Mouse (Mus musculus) cerebellum, adult 11 months (tissue): Measurements from ENCODE around the gene Tns4.

Experiments
- DNase-seq: peaks from one replicate; pipeline ENCODE4 v3.0.0; 2022

Gene Tns4

GRCm38 (mm10) chr11:99117907-99118306 lies 28.8 kb upstream of the Tns4 start:
- DNase-seq, result no peak

- no peak for DNase-seq
Measured at GRCm38 (mm10) chr11:99115940-99116339, 26.8 kb upstream of the Tns4 start.

GRCm38 (mm10) chr11:99113111-99113510 lies 24.0 kb upstream of the Tns4 start:
- no peak for DNase-seq

DNA sequence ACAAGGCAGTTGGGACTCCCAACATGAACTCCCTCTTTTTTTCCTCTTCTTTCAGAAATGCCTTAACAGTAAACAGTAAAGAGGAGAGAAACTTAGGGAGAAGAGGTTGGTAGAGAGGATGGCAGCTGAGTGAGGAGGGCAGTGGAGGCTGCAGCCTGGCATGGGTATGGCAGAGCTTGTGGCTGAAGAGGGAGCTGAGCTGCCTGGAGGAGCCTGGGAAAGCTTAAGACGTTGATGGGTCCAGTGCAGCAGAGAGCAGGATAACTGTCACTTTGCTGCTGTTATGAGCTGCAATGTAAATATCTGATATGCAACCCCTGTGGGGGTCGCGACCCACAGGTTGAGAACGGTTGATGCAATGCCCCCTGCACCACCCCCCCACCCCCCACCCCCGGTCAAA lies 23.6 kb upstream of the Tns4 start:
- no peak for DNase-seq

DNA sequence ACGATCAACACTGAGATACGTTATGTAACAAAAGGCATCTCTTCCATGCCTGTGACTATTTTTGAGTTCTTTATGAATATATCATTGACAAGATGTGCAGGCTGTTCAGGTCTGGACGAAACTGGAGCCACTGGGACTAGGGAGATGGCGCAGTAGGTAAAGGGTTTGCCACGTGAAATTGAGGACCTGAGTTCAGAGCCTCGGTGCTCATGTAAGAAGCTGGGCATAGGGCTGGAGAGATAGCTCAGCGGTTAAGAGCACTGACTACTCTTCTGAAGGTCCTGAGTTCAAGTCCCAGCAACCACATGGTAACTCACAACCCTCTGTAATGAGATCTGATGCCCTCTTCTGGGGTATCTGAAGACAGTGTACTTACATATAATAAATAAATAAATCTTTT lies 22.5 kb upstream of the Tns4 start:
- DNase-seq, result no peak

DNA sequence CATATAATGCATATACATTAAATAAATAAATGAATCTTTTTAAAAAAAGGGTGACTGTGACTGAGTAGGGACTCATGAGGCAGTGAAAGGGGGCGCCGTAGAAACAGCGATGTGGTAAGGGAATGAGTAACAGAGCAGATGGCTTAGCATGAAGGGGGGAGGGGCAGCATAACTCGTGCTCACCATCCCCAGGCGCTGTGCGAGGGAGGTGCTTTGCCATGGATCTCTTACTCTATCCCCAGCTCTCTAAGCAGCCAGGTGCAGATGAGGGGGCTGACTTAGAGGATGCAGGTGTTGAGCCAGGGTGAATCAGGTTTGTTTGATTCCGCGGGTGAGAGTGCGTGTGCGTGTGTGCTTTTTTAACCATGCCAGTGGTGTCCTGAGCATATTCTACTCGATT lies 22.0 kb upstream of the Tns4 start:
- DNase-seq, result no peak

DNA sequence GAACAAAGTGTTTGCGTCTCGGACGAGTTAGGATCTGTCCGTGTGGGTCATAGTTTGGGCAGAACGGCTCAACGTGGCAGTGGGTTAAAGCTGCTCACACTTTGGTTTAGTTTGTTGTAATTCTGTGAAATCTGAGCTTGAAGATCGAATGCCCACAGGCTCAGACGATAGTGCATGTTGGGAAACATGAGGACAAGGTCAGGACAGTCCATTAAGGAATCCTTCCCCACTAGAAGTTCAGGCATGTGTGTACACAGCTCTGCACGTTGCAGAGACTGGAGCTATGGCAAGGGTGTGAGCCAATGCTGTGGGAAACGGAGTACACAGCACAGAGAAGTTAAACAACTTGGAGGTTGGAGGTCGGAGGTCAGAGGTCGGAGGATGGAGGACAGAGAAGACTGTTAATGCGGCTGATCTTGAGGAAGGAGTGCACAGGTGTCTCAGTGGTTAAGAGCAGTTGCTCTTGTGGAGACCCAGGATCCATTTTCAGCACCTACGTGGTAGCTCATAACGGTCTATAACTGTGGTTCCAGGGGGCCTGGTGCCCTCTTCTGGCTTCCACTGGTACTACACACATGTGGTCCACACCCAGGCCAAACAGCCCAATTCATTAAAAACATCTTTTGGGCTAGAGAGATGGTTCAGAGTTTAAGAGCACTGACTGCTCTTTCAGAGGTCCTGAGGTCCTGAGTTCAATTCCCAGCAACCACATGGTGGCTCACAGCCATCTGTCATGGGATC lies 21.4 kb upstream of the Tns4 start:
- no peak for DNase-seq

DNA sequence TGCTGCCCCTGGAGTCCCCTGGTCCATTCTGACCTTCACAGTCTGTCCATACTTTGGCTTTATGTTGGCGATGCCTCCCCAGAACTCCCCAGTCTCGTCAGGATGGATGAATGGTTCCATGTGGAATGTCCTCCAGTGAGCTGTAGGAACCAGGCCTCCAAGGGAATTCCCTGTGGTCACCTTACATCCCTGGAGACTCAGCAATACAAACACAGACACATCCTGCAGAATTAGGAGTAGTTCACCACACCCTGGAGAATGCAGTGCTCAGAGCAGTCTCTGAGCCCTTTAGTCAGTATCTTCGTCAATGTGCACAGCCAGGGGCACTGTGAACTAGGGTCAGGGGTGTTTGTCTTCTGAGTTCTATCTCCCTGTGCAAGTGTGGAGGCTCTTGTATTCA lies 19.2 kb upstream of the Tns4 start:
- DNase-seq, result no peak

- DNase-seq, result no peak
Measured at GRCm38 (mm10) chr11:99105981-99106726, 17.0 kb upstream of the Tns4 start.

DNA sequence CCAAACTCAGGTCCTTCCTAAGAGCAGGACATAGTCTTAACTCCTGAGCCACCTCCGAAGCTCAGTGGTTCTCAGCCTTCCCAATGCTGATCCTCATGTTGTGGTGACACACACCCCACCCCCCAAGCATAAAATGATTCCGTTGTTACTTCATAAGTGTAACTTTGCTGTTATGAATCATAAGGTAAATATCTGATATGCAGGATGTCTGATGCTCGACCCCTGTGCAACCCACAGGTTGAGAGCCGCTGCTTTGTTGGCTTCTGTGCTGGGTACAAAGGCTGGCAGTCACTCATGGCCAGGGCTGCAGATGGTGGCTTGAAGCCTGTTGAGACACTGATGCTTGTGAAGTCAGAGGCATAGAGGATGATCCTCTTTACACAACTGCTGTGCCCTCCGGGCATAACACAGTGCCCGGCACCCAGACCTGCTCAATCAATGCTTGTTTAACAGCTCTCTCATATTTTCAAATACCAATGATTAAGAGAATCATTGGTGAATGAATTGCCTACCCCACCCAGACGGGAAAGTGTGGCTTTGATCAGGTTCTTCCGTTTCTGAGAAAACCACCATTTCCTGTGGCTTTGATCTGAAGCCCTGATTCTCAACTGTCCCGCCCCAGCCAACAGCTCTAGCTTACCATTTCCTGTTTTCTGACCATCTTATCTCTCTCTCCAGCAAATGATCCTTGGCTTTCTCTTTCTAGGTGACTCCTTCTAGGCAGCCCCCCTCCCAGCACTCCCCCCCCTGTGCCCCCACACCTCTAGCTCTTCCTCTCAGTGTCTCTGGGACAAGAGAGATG lies 15.7 kb upstream of the Tns4 start:
- no peak for DNase-seq

- DNase-seq, result no peak
Measured at GRCm38 (mm10) chr11:99102575-99103270, 13.6 kb upstream of the Tns4 start.

GRCm38 (mm10) chr11:99101693-99102092 lies 12.6 kb upstream of the Tns4 start:
- DNase-seq, result no peak

- no peak for DNase-seq
Measured at GRCm38 (mm10) chr11:99100215-99100614, 11.1 kb upstream of the Tns4 start.

- DNase-seq, result no peak
Measured at GRCm38 (mm10) chr11:99099516-99099915, 10.4 kb upstream of the Tns4 start.

DNA sequence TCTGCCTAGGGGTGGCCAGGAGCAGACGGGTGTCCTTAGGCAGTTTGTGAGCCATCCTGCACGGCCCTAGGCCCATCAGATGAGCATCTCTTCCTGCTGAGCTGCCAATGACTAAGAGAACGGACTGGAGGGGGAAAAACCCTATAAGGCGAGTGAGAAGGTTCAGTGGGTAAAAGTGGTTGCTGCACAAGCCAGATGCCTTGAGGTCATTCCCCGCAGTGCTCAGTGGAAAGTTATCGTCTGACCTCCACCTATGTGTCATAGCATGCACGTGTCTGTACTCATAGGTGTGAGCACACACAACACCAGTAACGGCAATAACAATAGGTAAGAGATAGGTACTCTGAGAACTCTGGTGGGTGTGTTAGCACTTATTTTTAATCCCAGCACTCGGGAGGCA lies 9.8 kb upstream of the Tns4 start:
- no peak for DNase-seq

- no peak for DNase-seq
Measured at GRCm38 (mm10) chr11:99096996-99097774, 8.1 kb upstream of the Tns4 start.

DNA sequence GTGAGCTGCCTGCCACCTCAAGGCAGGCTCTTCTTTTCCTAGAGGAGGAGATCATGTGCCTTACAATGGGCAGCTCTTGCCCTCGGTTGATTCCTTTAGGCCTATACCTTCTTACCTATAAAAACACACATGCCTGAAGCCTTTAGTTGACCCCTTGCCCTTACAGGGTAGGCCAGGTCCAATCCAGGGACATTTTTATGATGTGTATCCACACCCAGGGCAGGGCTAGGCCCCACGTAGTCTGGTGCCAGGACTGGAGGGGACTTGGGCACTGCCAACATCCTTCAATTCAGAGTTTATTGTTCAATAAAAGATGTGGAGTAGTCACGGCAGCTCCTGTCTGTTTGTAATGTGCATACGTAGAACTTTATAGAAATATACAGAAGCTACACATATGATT lies 7.3 kb upstream of the Tns4 start:
- DNase-seq, result no peak

DNA sequence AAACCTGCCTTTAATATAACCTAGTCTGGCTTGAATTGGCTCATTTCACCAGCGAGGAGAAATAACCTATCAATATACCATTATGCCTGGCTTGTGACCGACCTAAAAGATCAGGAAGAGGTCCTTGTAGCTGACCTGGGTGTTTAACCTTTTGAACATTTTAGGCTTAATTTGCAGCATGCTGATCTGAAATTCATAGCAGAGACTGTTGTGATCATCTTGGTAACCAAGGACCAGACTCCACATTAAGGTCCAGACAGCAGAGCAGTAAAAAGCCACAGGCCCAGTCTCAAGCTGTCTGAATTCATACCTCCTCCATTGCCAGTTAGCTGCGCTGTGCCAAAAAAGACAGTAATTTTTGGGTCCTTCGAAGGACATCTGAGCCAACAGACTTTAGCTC lies 6.7 kb upstream of the Tns4 start:
- DNase-seq, result no peak

DNA sequence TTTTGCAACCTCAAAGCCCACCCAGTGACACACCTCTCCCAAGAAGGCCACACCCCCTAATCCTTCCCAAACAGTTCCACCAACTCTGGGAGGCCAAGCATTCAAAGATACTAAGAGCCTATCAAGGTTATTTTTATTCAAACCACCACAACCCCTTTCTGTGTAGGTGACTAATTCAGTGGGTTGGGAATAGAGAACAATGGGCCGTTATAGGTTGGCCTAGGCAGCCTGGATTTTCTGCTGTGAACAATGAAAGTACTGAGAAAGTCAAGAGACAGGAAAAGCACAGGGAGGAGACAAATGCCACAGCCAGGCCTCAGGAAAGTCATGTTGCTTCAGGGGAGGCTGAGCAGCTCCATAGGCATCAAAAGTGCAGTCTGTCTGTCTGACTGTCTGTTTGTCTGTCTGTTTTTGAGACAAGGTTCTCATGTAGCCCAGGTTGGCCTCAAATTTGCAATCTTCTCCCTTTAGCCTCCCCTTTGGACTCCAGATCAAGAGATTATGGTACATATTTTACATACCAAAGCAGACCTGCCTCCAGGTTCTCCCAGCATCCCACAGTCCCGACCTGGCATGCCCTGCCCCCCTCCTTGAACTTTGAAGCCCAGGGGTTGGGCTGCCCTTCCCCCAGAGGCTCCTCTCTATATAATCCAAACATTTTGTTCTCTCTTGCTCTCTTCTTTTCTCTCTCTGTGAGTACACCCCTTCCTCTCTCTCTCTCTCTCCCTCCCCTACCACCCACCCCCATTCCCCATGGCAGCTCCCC lies 6.0 kb upstream of the Tns4 start:
- DNase-seq, result no peak

- DNase-seq, result no peak
Measured at GRCm38 (mm10) chr11:99093740-99094139, 4.6 kb upstream of the Tns4 start.

- DNase-seq, result no peak
Measured at GRCm38 (mm10) chr11:99091666-99092065, 2.6 kb upstream of the Tns4 start.

GRCm38 (mm10) chr11:99090391-99090790 lies 1.3 kb upstream of the Tns4 start:
- no peak for DNase-seq
